Mouse (Mus musculus) forebrain, embryonic 13.5 days (tissue): ENCODE data around the gene Rpl37. TPM values are rescaled to one million over a fixed set of nuclear protein-coding genes. Genes with fewer than 3 reads are reported as not detected.

Experiments
- ATAC-seq: fragments of 200-750 bp; cut with Nextera tagmentation; 2 replicates; pipeline ENCODE4 v1.8.0; 2017
- H3K27ac ChIP-seq: fragments of 300-500 bp; sonication (generic); 2 replicates; pipeline ENCODE4 v1.5.1; 2015; ENCODE audit warnings: inconsistent platforms, mild to moderate bottlenecking, moderate library complexity
- H3K27me3 ChIP-seq: fragments of 300-500 bp; sonication (generic); 2 replicates; pipeline ENCODE4 v1.6.1; 2015; ENCODE audit warnings: mild to moderate bottlenecking, inconsistent platforms
- H3K36me3 ChIP-seq: fragments of 300-500 bp; sonication (generic); 2 replicates; pipeline ENCODE4 v1.6.1; 2015; ENCODE audit warnings: mild to moderate bottlenecking, inconsistent platforms; ENCODE audit not compliant: poor library complexity, severe bottlenecking
- H3K4me1 ChIP-seq: fragments of 300-500 bp; sonication (generic); 2 replicates; pipeline ENCODE4 v1.6.1; 2015; ENCODE audit warnings: inconsistent platforms
- H3K4me2 ChIP-seq: fragments of 300-500 bp; sonication (generic); 2 replicates; pipeline ENCODE4 v1.6.1; 2015; ENCODE audit warnings: inconsistent platforms, mild to moderate bottlenecking, moderate library complexity
- H3K4me3 ChIP-seq: fragments of 300-500 bp; sonication (generic); 2 replicates; pipeline ENCODE4 v1.5.1; 2015; ENCODE audit warnings: mild to moderate bottlenecking, inconsistent platforms
- H3K9ac ChIP-seq: fragments of 300-500 bp; sonication (generic); 2 replicates; pipeline ENCODE4 v1.6.1; 2015; ENCODE audit warnings: mild to moderate bottlenecking, inconsistent platforms
- H3K9me3 ChIP-seq: fragments of 300-500 bp; sonication (generic); replicated peaks from 2 replicates; pipeline ENCODE4 v1.6.1; 2016; ENCODE audit warnings: inconsistent platforms
- WGBS: fragments of 180-500 bp; shearing (Covaris S2); methylation state at CpG from one replicate; pipeline ENCODE4 v1.1.7; 2015; 5-methylcytosine and 5-hydroxymethylcytosine counted together
- polyA plus RNA-seq: library from polyadenylated mRNA; unstranded; fragments of >200 nt; fragmentation: Nextera tagmentation; extraction: Ambion mirVana; gene quantifications from 2 replicates; pipeline ENCODE4 v1.2.1, GENCODE M21; 2015

Gene Rpl37
- polyA plus RNA-seq, 1 experiment from 2014 or later: 548 TPM

- H3K36me3 ChIP-seq: no peaks in the 10 kb centered on the region
- WGBS: 64% methylated on average over 5 of the region's 5 CpGs
- no peak overlapping the region for H3K4me3 ChIP-seq
- H3K4me1 ChIP-seq: peaks cover 22% of the 10 kb centered on the region
- no peak overlapping the region for H3K4me2 ChIP-seq
- H3K27ac ChIP-seq: no peak overlapping the region
- no peaks in the 10 kb centered on the region for H3K27me3 ChIP-seq
- ATAC-seq: no peak
- no peaks in the 10 kb centered on the region for H3K9me3 ChIP-seq
- no peak overlapping the region for H3K9ac ChIP-seq
Observed at GRCm38 (mm10) chr15:5142714-5143113, 26.3 kb downstream of the Rpl37 start.

DNA sequence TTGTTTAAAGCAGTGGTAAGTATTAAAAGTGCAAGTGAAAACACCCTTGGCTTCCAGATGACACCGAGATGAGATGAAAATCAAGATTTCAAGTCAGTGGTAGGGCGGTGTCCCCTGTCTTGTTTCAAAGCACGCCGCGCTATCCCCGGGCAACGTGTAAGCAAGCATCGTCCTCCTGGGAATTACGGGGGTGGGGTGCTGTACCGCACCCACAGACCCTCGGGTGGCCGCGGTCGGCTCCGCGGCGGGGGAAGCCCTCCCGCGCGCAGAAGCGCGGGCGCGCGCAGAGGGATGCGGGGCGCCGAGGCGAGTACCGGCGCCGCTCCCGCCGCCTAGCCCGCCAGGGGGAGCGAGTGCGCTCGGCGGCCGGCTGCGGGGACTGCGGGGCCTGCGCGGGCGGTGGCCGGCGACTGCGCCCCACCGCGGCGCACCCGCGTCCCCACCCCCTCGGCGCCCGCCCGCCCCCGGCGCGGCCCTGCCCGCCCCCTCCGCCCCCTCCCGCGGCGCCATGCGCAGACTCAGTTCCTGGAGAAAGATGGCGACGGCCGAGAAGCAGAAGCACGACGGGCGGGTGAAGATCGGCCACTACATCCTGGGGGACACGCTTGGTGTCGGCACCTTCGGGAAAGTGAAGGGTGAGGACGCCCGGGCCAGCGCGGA, 27.0 kb downstream of the Rpl37 start, which contains the start of gene Prkaa1:
Gene Prkaa1 (plus strand): TSS at position 501 of the 660 bp plus-strand sequence.
- H3K4me2 ChIP-seq: peak within 1 kb of the TSS; percentile 65

DNA sequence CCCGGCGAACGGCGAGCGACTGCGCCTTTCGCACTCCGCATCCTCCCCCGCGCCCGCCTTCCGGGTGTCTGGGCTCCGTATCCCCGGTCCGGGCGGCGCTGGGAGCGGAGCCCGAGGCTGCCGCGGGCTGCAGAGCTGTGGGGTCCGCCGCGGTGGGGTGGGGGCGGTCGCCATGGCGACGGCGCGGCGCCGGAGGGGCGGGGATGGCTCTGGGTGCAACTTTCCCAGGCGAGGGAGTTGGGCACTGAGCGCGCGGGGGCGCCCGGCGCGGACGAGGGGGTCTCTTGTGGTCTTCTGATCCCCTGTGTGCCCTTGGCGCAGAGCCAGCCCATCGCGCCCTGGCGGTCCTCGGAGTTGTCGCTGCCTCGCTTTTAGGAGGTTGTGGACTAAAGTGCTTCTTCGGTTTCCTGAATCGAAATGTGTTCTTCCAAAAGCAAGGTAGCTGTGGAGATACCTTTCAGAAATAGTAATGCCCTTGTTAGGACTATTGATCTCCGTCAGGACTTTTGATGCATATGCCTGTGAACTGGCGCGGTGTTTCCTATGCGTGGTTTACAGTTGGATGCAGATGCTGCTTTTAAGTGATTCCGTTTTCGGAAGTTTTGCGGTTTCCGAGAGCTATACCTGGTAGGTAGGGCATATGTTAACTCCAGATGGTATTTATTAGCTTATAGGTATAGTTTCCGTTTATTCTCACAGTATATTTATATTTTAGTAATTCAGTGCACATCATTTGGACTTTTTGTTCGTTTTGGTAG, 27.8 kb downstream of the Rpl37 start:
- peak; percentile 94 for ATAC-seq
- Histone ChIP-seq H3K27me3 (no peaks in the 10 kb centered on the region), H3K4me2 (peak overlapping the region; percentile 65), H3K4me1 (peaks cover 25% of the 10 kb centered on the region), H3K27ac (peak overlapping the region; percentile 92), H3K4me3 (peak overlapping the region; percentile 78), H3K36me3 (no peaks in the 10 kb centered on the region), H3K9me3 (no peaks in the 10 kb centered on the region), H3K9ac (peak overlapping the region; percentile 83)
- WGBS: 2% methylated on average over 58 of the region's 61 CpGs

More for the DNA sequence above, 27.0 kb downstream of the Rpl37 start, which contains the start of gene Prkaa1:
- under 1% methylated on average over 25 of the region's 80 CpGs for WGBS
- Histone ChIP-seq H3K27ac (peak within 1 kb of the TSS; percentile 92), H3K9ac (peak within 1 kb of the TSS; percentile 83), H3K4me1 (peaks cover 19% of the 10 kb centered on the region), H3K36me3 (no peaks in the 10 kb centered on the region), H3K4me3 (peak within 1 kb of the TSS; percentile 78), H3K27me3 (no peaks in the 10 kb centered on the region), H3K9me3 (no peaks in the 10 kb centered on the region)
- ATAC-seq: peak; percentile 93

DNA sequence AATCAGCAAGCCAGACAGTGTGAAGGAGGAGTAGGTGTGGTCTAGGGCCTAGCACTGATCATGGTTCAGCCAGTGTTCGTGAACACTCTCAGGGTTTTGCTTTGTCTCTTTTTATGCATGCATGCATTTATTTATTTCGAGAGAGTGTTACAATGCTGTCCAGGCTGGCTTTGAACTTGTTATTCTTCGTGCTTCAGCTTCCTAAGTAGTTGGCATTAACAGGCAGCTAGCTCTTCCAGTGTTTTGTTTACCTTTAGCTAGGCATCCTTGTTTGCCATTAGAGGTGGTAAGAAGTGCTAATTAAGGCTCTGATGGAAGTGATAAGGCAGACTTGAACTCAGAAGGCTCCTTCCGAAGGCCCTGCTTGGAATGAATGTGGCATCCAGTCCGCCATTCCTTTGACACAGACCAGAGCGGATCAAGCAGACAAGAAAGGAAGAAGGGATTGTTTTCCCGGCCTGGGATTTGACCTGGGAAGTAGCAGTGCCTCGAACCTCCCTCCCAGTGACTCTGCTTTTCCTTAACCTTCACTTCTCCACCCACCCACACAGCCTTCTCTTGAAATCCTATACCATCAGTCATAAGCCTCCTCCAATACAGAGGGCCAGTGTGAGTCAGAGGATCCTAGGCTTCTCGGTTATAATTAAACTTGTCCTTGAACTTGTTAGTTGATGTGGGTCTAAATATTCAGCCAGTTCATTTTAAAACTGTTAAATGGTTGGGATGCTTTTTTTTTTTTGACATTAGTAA, 28.9 kb downstream of the Rpl37 start:
- H3K4me3 ChIP-seq: peak overlapping the region; percentile 78
- no peak overlapping the region for H3K9ac ChIP-seq
- ATAC-seq: no peak
- peaks cover 31% of the 10 kb centered on the region for H3K4me1 ChIP-seq
- no peaks in the 10 kb centered on the region for H3K36me3 ChIP-seq
- H3K4me2 ChIP-seq: peak overlapping the region; percentile 65
- 45% methylated on average over 9 of the region's 9 CpGs for WGBS
- H3K27ac ChIP-seq: no peak overlapping the region
- no peaks in the 10 kb centered on the region for H3K9me3 ChIP-seq
- no peaks in the 10 kb centered on the region for H3K27me3 ChIP-seq

GRCm38 (mm10) chr15:5149187-5149586, 32.7 kb downstream of the Rpl37 start:
- WGBS: 52% methylated on average over 4 of the region's 4 CpGs
- no peak overlapping the region for H3K9ac ChIP-seq
- peaks cover 31% of the 10 kb centered on the region for H3K4me1 ChIP-seq
- H3K27me3 ChIP-seq: no peaks in the 10 kb centered on the region
- H3K27ac ChIP-seq: no peak overlapping the region
- no peaks in the 10 kb centered on the region for H3K9me3 ChIP-seq
- H3K36me3 ChIP-seq: no peaks in the 10 kb centered on the region
- no peak for ATAC-seq
- H3K4me3 ChIP-seq: no peak overlapping the region
- H3K4me2 ChIP-seq: no peak overlapping the region

DNA sequence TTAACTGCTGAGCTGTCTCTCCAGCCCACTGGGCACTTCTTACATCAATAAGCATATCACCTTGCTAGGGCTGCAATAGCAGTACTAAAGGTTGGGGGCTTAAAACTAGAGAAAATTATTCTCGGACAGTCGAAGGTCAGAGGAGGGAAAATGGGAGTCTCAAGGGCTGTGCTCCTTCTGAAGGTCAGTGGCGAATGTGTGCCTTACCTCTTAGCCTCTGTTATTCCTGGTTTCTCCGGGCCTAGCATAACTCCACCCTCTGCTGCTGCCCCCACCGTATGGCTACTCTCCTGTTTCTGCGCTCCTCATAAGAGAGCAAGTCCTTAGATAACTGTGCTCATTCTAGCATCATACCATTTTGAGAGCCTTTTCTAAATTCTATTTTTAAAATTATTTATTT, 35.7 kb downstream of the Rpl37 start:
- Histone ChIP-seq H3K4me2 (no peak overlapping the region), H3K27ac (no peak overlapping the region), H3K9ac (no peak overlapping the region), H3K4me1 (peaks cover 28% of the 10 kb centered on the region), H3K27me3 (no peaks in the 10 kb centered on the region), H3K36me3 (no peaks in the 10 kb centered on the region), H3K4me3 (no peak overlapping the region), H3K9me3 (no peaks in the 10 kb centered on the region)
- 91% methylated on average over 6 of the region's 6 CpGs for WGBS
- ATAC-seq: no peak

DNA sequence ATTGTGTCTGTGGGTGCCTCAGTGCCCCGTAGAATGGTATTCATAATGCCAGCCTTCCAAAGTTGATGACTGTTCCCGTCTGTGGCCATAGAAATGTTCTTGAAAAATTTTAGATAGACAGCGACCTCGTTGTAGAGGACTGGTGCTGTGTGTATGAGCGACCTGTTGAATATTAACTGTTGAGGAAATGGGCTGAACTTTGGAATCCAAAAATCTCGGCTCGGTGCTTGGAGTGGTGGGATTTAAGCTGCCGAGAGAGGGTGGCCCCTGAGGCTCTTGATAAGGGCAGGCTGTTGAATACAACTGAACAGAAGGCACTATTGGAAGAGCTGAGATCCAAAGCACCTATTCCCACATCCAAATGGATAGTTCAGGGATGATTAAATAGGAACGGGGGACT, 38.2 kb downstream of the Rpl37 start:
- H3K27me3 ChIP-seq: no peaks in the 10 kb centered on the region
- H3K4me2 ChIP-seq: no peak overlapping the region
- no peak overlapping the region for H3K27ac ChIP-seq
- peaks cover 12% of the 10 kb centered on the region for H3K4me1 ChIP-seq
- no peak for ATAC-seq
- no peaks in the 10 kb centered on the region for H3K9me3 ChIP-seq
- 85% methylated on average over 9 of the region's 9 CpGs for WGBS
- no peaks in the 10 kb centered on the region for H3K36me3 ChIP-seq
- no peak overlapping the region for H3K4me3 ChIP-seq
- H3K9ac ChIP-seq: no peak overlapping the region

GRCm38 (mm10) chr15:5155093-5155492, 38.6 kb downstream of the Rpl37 start:
- Histone ChIP-seq H3K27ac (no peak overlapping the region), H3K4me1 (peaks cover 10% of the 10 kb centered on the region; the same call in 1 of the 2 replicates), H3K9ac (no peak overlapping the region), H3K4me2 (no peak overlapping the region), H3K4me3 (no peak overlapping the region), H3K27me3 (no peaks in the 10 kb centered on the region), H3K36me3 (no peaks in the 10 kb centered on the region), H3K9me3 (no peaks in the 10 kb centered on the region)
- WGBS: 61% methylated on average over 5 of the region's 5 CpGs
- ATAC-seq: no peak

- Histone ChIP-seq H3K27ac (no peak overlapping the region), H3K9ac (no peak overlapping the region), H3K9me3 (no peaks in the 10 kb centered on the region), H3K27me3 (no peaks in the 10 kb centered on the region), H3K4me3 (no peak overlapping the region), H3K4me1 (peaks cover 10% of the 10 kb centered on the region; the same call in 1 of the 2 replicates), H3K36me3 (peaks cover 5% of the 10 kb centered on the region; the same call in 1 of the 2 replicates), H3K4me2 (no peak overlapping the region)
- WGBS: 92% methylated on average over 4 of the region's 4 CpGs
- ATAC-seq: no peak
Observed at GRCm38 (mm10) chr15:5156355-5156754, 39.9 kb downstream of the Rpl37 start.

DNA sequence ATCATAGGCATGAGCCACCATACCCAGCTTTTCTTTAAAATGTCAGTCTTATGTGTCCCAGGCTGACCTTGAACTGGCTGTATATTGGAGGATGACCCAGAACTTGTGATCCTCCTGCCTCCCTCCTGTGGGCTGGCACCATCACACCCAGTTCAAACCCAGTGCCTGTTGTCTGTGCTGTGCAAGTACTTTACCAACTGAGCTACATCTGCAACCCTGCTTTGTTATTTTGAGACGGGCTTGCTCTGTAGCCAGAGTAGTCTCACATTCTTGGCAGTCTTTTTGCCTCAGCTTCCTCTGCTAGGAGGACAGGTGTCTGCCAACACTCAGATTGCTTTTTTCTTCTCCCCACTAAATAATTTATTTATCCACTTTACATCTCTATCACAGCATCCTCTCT, 40.9 kb downstream of the Rpl37 start:
- Histone ChIP-seq H3K4me3 (no peak overlapping the region), H3K27ac (no peak overlapping the region), H3K9me3 (no peaks in the 10 kb centered on the region), H3K4me1 (peaks cover 10% of the 10 kb centered on the region; the same call in 1 of the 2 replicates), H3K36me3 (peaks cover 14% of the 10 kb centered on the region; the same call in 1 of the 2 replicates), H3K4me2 (no peak overlapping the region), H3K27me3 (no peaks in the 10 kb centered on the region), H3K9ac (no peak overlapping the region)
- ATAC-seq: no peak
- 80% methylated on average over 1 of the region's 1 CpGs for WGBS

- H3K9me3 ChIP-seq: no peaks in the 10 kb centered on the region
- H3K9ac ChIP-seq: no peak overlapping the region
- no peak overlapping the region for H3K4me3 ChIP-seq
- no peak for ATAC-seq
- H3K27ac ChIP-seq: no peak overlapping the region
- H3K27me3 ChIP-seq: no peaks in the 10 kb centered on the region
- H3K36me3 ChIP-seq: peaks cover 25% of the 10 kb centered on the region
- WGBS: 87% methylated on average over 6 of the region's 6 CpGs
- no peak overlapping the region for H3K4me2 ChIP-seq
- peaks cover 10% of the 10 kb centered on the region; the same call in 1 of the 2 replicates for H3K4me1 ChIP-seq
Observed at GRCm38 (mm10) chr15:5158827-5159226, 42.4 kb downstream of the Rpl37 start.
